Mouse (Mus musculus) G1E (cell line): ENCODE data around the gene Hoxd11.

Experiments
- CTCF ChIP-seq: IDR thresholded peaks from 2 replicates; pipeline ENCODE4 v1.5.1; 2012; ENCODE audit warnings: low read depth, low read length, inconsistent platforms, mixed read lengths
- GATA1 ChIP-seq: IDR thresholded peaks from 2 replicates; pipeline ENCODE4 v1.6.1; 2012; ENCODE audit warnings: borderline replicate concordance, low read length, inconsistent platforms, mixed read lengths

DNA sequence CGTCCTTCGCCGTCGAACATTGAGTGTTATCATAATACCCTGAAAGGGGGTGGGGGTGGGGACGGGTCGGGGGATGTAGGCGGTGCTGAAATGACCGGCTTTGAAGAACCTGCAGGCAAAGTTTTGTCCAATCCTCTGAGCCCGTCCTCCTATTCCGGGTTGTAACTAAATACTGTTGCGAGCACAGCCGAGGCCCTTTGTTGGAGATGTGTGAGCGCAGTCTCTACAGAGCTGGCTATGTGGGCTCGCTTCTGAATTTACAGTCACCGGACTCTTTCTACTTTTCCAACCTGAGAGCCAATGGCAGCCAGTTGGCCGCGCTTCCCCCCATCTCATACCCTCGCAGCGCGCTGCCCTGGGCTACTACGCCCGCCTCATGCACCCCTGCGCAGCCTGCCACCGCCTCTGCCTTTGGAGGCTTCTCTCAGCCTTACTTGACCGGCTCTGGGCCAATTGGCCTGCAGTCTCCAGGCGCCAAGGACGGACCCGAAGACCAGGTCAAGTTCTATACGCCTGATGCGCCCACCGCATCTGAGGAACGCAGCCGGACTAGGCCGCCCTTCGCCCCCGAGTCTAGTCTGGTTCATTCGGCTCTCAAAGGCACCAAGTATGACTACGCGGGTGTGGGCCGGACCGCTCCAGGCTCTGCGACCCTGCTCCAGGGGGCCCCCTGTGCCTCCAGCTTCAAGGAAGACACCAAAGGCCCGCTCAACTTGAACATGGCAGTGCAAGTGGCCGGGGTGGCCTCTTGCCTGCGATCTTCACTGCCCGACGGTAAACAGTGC, 4.3 kb upstream of the Hoxd11 start, which contains the start of gene Hoxd12:
- TF ChIP-seq GATA1 = no peak
- TF ChIP-seq CTCF = no peak
